8 mouse cellular contexts compared by ENCODE assay signal in the genomic region with DNA sequence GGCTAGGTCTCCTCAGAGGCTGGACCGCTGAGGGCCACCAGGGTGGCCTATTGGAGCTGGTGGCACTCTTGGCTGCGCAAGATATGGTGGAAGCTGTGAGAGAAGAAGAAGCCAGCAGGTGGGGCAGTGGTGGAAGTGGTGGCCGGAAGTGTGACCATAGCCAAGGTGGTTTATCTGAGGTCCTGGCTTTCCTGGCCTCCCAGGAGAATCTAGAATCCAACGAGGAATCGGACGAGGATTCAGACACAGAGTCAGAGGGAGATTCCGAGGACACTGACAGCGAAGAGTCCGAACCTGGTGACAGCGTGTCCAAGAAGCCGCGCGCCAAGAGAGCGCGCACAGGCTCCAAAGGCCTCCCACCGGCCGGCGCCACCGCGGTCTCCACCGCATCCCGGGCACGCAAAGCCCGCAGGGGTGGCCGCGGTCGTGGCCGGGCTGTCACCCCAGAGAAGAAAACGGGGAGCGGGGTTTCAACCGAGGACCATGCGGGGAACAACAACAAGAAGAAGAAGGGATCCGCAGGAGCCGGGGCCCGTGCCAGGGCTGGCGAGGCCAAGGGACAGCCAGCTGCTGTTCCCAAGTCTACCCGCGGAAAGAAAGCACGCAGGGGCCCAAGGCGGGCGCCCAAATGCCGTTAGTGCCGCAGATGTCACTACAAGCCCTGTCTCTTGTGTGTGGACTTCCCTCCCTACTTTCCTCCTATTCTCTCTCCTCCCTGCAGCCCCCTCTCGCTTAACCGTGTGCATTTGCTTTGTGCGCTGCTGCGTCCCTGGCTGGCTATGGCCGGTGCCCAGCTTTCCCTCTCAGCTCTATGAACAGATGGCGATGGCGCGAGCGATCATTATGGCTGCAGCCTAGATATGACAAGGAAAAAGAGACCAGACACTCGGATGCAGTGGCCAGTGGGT. TPM values are rescaled to one million over a fixed set of nuclear protein-coding genes. Genes with fewer than 3 reads are reported as not detected.
DNase-seq lines count a peak whose midpoint lies in the region; ATAC-seq lines count a peak whose summit lies in the region.

No protein-coding gene starts in this region.

- peak overlapping the region; percentile 68 for H3K4me3 ChIP-seq in embryonic facial prominence, embryonic 10.5 days
- peak overlapping the region; percentile 67 for H3K4me3 ChIP-seq in hindbrain, embryonic 11.5 days (ENCODE audit: low read depth, low read length)
- peak overlapping the region; percentile 80 for H3K4me3 ChIP-seq in midbrain, embryonic 13.5 days (replicated peaks)

- no peaks in the 10 kb centered on the region for H3K9me3 ChIP-seq in embryonic facial prominence, embryonic 10.5 days
- no peaks in the 10 kb centered on the region for H3K9me3 ChIP-seq in hindbrain, embryonic 11.5 days (ENCODE audit: control insufficient read depth, low read length)
- H3K9me3 ChIP-seq in midbrain, embryonic 13.5 days: no peaks in the 10 kb centered on the region

- peak; percentile 61 for DNase-seq in gastrocnemius, postnatal 10 days
- DNase-seq in gastrocnemius, adult 18-20 months (ENCODE audit: low spot score): no peak
- peak; percentile 16 to 19 for DNase-seq in B cell, adult 2 months
- DNase-seq in embryonic facial prominence, embryonic 10.5 days (ENCODE audit: low spot score): peak; percentile 46
- DNase-seq in hindbrain, embryonic 11.5 days (ENCODE audit: low spot score): peak; percentile 52
- no peak for DNase-seq in ovary, adult 18-20 months (ENCODE audit: low spot score)

- no peak for ATAC-seq in hindbrain, embryonic 11.5 days (ENCODE audit: low FRiP score)
- ATAC-seq in midbrain, embryonic 13.5 days: no peak
- no peak for ATAC-seq in erythroid progenitor cell, adult 5-6 weeks (replicated peaks; ENCODE audit: low FRiP score, poor library complexity, severe bottlenecking)

- H3K27me3 ChIP-seq in embryonic facial prominence, embryonic 10.5 days (replicated peaks; ENCODE audit: low read depth, poor library complexity, severe bottlenecking): peaks cover 63% of the 10 kb centered on the region
- peaks cover 50% of the 10 kb centered on the region for H3K27me3 ChIP-seq in hindbrain, embryonic 11.5 days (ENCODE audit: control insufficient read depth, insufficient read depth, low read length)
- H3K27me3 ChIP-seq in midbrain, embryonic 13.5 days: peaks cover 45% of the 10 kb centered on the region

- H3K4me2 ChIP-seq in hindbrain, embryonic 11.5 days (replicated peaks; ENCODE audit: low read depth, low read length): peak overlapping the region; percentile 87
- peak overlapping the region; percentile 95 for H3K4me2 ChIP-seq in midbrain, embryonic 13.5 days (replicated peaks)

- H3K27ac ChIP-seq in embryonic facial prominence, embryonic 10.5 days (replicated peaks): peak overlapping the region; percentile 26; the same call in 1 of the 2 replicates
- H3K27ac ChIP-seq in hindbrain, embryonic 11.5 days (ENCODE audit: low read depth, low read length): no peak overlapping the region
- H3K27ac ChIP-seq in midbrain, embryonic 13.5 days: peak overlapping the region; percentile 96

- WGBS in embryonic facial prominence, embryonic 10.5 days: 1% methylated on average over 53 of the region's 53 CpGs
- 1% methylated on average over 52 of the region's 53 CpGs for WGBS in hindbrain, embryonic 11.5 days
- under 1% methylated on average over 53 of the region's 53 CpGs for WGBS in midbrain, embryonic 13.5 days

- no peaks in the 10 kb centered on the region for H3K36me3 ChIP-seq in embryonic facial prominence, embryonic 10.5 days (replicated peaks)
- no peaks in the 10 kb centered on the region for H3K36me3 ChIP-seq in hindbrain, embryonic 11.5 days (ENCODE audit: control insufficient read depth, insufficient read depth, low read length)
- 0 out of 2 replicates have a peak, but pooled peaks cover 2% of the 10 kb centered on the region for H3K36me3 ChIP-seq in midbrain, embryonic 13.5 days

- peaks cover 62% of the 10 kb centered on the region for H3K4me1 ChIP-seq in embryonic facial prominence, embryonic 10.5 days
- H3K4me1 ChIP-seq in hindbrain, embryonic 11.5 days (replicated peaks; ENCODE audit: control insufficient read depth, insufficient read depth, low read length): peaks cover 28% of the 10 kb centered on the region; the same call in 1 of the 2 replicates
- H3K4me1 ChIP-seq in midbrain, embryonic 13.5 days (replicated peaks): peaks cover 89% of the 10 kb centered on the region

- peak overlapping the region; percentile 64 for H3K9ac ChIP-seq in hindbrain, embryonic 11.5 days (ENCODE audit: low read depth, low read length)
- peak overlapping the region; percentile 98 for H3K9ac ChIP-seq in midbrain, embryonic 13.5 days (replicated peaks)

RNA-seq across cellular contexts. Expression of a gene that starts 2.2 kb away (rescaled TPM):
- 10 to 100 TPM; 20.6 to 24.5 TPM for total RNA-seq in gastrocnemius, postnatal 10 days (2021)
- total RNA-seq in gastrocnemius, adult 18-20 months (2021): under 1 TPM; 0.50 to 0.64 TPM
- 2.9 and 4.6 TPM in 2 replicates for polyA plus RNA-seq in embryonic facial prominence, embryonic 10.5 days (2016; fragmentation: Nextera tagmentation; extraction: Ambion mirVana)
- 7.8 and 11.0 TPM in 2 replicates for polyA plus RNA-seq in hindbrain, embryonic 11.5 days (2014; fragmentation: Nextera tagmentation; extraction: Ambion mirVana)
- polyA plus RNA-seq in midbrain, embryonic 13.5 days (2015; fragmentation: Nextera tagmentation; extraction: Ambion mirVana): 119 and 120 TPM in 2 replicates
- not detected in 2 replicates for total RNA-seq in erythroid progenitor cell, adult 5-6 weeks (2015; ENCODE audit: low replicate concordance)
- total RNA-seq in erythroid progenitor cell, adult 5-6 weeks (2017; ENCODE audit: low replicate concordance): not detected in 2 replicates

RNA-seq across cellular contexts. Expression of a gene that starts 12.8 kb away (rescaled TPM):
- under 1 TPM; 0.16 to 0.21 TPM for total RNA-seq in gastrocnemius, postnatal 10 days (2021)
- total RNA-seq in gastrocnemius, adult 18-20 months (2021): not detected
- 3.4 and 4.0 TPM in 2 replicates for polyA plus RNA-seq in embryonic facial prominence, embryonic 10.5 days (2016; fragmentation: Nextera tagmentation; extraction: Ambion mirVana)
- polyA plus RNA-seq in hindbrain, embryonic 11.5 days (2014; fragmentation: Nextera tagmentation; extraction: Ambion mirVana): 17.6 and 19.5 TPM in 2 replicates
- polyA plus RNA-seq in midbrain, embryonic 13.5 days (2015; fragmentation: Nextera tagmentation; extraction: Ambion mirVana): 54.7 and 60.8 TPM in 2 replicates
- total RNA-seq in erythroid progenitor cell, adult 5-6 weeks (2015; ENCODE audit: low replicate concordance): not detected in 2 replicates
- not detected in 2 replicates for total RNA-seq in erythroid progenitor cell, adult 5-6 weeks (2017; ENCODE audit: low replicate concordance)

RNA-seq across cellular contexts. Expression of a gene that starts 22.8 kb away (rescaled TPM):
- 100 to 1,000 TPM; 255 to 271 TPM for total RNA-seq in gastrocnemius, postnatal 10 days (2021)
- 100 to 1,000 TPM; 334 to 349 TPM for total RNA-seq in gastrocnemius, adult 18-20 months (2021)
- polyA plus RNA-seq in embryonic facial prominence, embryonic 10.5 days (2016; fragmentation: Nextera tagmentation; extraction: Ambion mirVana): 121 and 126 TPM in 2 replicates
- polyA plus RNA-seq in hindbrain, embryonic 11.5 days (2014; fragmentation: Nextera tagmentation; extraction: Ambion mirVana): 322 and 337 TPM in 2 replicates
- 297 and 325 TPM in 2 replicates for polyA plus RNA-seq in midbrain, embryonic 13.5 days (2015; fragmentation: Nextera tagmentation; extraction: Ambion mirVana)
- total RNA-seq in erythroid progenitor cell, adult 5-6 weeks (2015; ENCODE audit: low replicate concordance): 131 and 141 TPM in 2 replicates
- 258 and 325 TPM in 2 replicates for total RNA-seq in erythroid progenitor cell, adult 5-6 weeks (2017; ENCODE audit: low replicate concordance)

RNA-seq across cellular contexts. Expression of a gene that starts 36.2 kb away (rescaled TPM):
- total RNA-seq in gastrocnemius, postnatal 10 days (2021): under 1 TPM in 1 of 2 experiments, not detected in 1; 0.16 TPM
- total RNA-seq in gastrocnemius, adult 18-20 months (2021): not detected
- polyA plus RNA-seq in embryonic facial prominence, embryonic 10.5 days (2016; fragmentation: Nextera tagmentation; extraction: Ambion mirVana): 0.59 and 0.86 TPM in 2 replicates
- 1.5 and 1.7 TPM in 2 replicates for polyA plus RNA-seq in hindbrain, embryonic 11.5 days (2014; fragmentation: Nextera tagmentation; extraction: Ambion mirVana)
- 3.4 and 4.3 TPM in 2 replicates for polyA plus RNA-seq in midbrain, embryonic 13.5 days (2015; fragmentation: Nextera tagmentation; extraction: Ambion mirVana)
- 0.72 TPM in 1 of 2 replicates, not detected in the other for total RNA-seq in erythroid progenitor cell, adult 5-6 weeks (2015; ENCODE audit: low replicate concordance)
- total RNA-seq in erythroid progenitor cell, adult 5-6 weeks (2017; ENCODE audit: low replicate concordance): 0.13 and 0.53 TPM in 2 replicates

RNA-seq across cellular contexts. Expression of a gene that starts 40.4 kb away (rescaled TPM):
- 1 to 10 TPM; 1.8 to 2.9 TPM for total RNA-seq in gastrocnemius, postnatal 10 days (2021)
- 1 to 10 TPM in 1 of 2 experiments, under 1 TPM in 1; 0.39 to 2.2 TPM for total RNA-seq in gastrocnemius, adult 18-20 months (2021)
- 0.52 and 0.64 TPM in 2 replicates for polyA plus RNA-seq in embryonic facial prominence, embryonic 10.5 days (2016; fragmentation: Nextera tagmentation; extraction: Ambion mirVana)
- 0.56 and 0.81 TPM in 2 replicates for polyA plus RNA-seq in hindbrain, embryonic 11.5 days (2014; fragmentation: Nextera tagmentation; extraction: Ambion mirVana)
- 0.41 and 0.54 TPM in 2 replicates for polyA plus RNA-seq in midbrain, embryonic 13.5 days (2015; fragmentation: Nextera tagmentation; extraction: Ambion mirVana)
- 0.36 and 6.7 TPM in 2 replicates for total RNA-seq in erythroid progenitor cell, adult 5-6 weeks (2015; ENCODE audit: low replicate concordance)
- total RNA-seq in erythroid progenitor cell, adult 5-6 weeks (2017; ENCODE audit: low replicate concordance): 1.9 and 2.0 TPM in 2 replicates

Comparison
In these comparisons a context has a peak if more than half of its experiments do, and no peak if none do; other contexts are left out.
1. DNase-seq: peak in gastrocnemius, postnatal 10 days (single experiment), B cell, adult 2 months (2 of 2), embryonic facial prominence, embryonic 10.5 days (single experiment) and hindbrain, embryonic 11.5 days (single experiment); none in gastrocnemius, adult 18-20 months (single experiment) and ovary, adult 18-20 months (single experiment).
2. RNA of a gene that starts 2.2 kb away (total RNA-seq): 20.6 to 24.5 TPM in gastrocnemius, postnatal 10 days; 0.50 to 0.64 TPM in gastrocnemius, adult 18-20 months and not detected in erythroid progenitor cell, adult 5-6 weeks; every median in the first group is over 10 times any median in the second.
3. Peak in every context shown above with its lines, with median percentiles within 50 percentile points of each other: H3K4me3 ChIP-seq.